Mouse (Mus musculus): Measurements from ENCODE around the gene Ak2. TPM values are rescaled to one million over a fixed set of nuclear protein-coding genes. Genes with fewer than 3 reads are reported as not detected.
A peak's percentile ranks its signal among the peaks of the same experiment; 100 is the strongest.

Ak2 gene
- polyA plus RNA-seq, 1 experiment from 2014 or later = 148 TPM

- H3K36me3 ChIP-seq (ENCODE audit: insufficient read depth) = no peaks in the 10 kb centered on the region
- H3K27me3 ChIP-seq (ENCODE audit: insufficient read depth, low read length) = no peaks in the 10 kb centered on the region
- no peaks in the 10 kb centered on the region for H3K4me1 ChIP-seq (ENCODE audit: insufficient read depth)
- WGBS = 36% methylated on average over 2 of the region's 2 CpGs
- ATAC-seq (ENCODE audit: insufficient read depth) (no peak), DNase-seq (peak; percentile 82)
- no peak overlapping the region for H3K4me3 ChIP-seq (ENCODE audit: low read depth, low read length)
- no peaks in the 10 kb centered on the region for H3K9me3 ChIP-seq (ENCODE audit: low read depth, low read length)
- no peak overlapping the region for H3K9ac ChIP-seq
- TF ChIP-seq CTCF (IDR thresholded peaks at IDR 0.05; ENCODE audit: low read depth) = no peak
- H3K4me2 ChIP-seq = no peak overlapping the region
- H3K27ac ChIP-seq (ENCODE audit: low read depth) = no peak overlapping the region
Observed at GRCm38 (mm10) chr4:128983151-128983550, 8.6 kb upstream of the Ak2 start.

- no peak overlapping the region for H3K27ac ChIP-seq (ENCODE audit: low read depth)
- no peak for ATAC-seq (ENCODE audit: insufficient read depth)
- no peaks in the 10 kb centered on the region for H3K27me3 ChIP-seq (ENCODE audit: insufficient read depth, low read length)
- no peaks in the 10 kb centered on the region for H3K4me1 ChIP-seq (ENCODE audit: insufficient read depth)
- TF ChIP-seq CTCF (IDR thresholded peaks at IDR 0.05; ENCODE audit: low read depth) = no peak
- H3K9me3 ChIP-seq (ENCODE audit: low read depth, low read length) = no peaks in the 10 kb centered on the region
- no peaks in the 10 kb centered on the region for H3K36me3 ChIP-seq (ENCODE audit: insufficient read depth)
- WGBS = 40% methylated on average over 2 of the region's 2 CpGs
- no peak for DNase-seq
- H3K9ac ChIP-seq = no peak overlapping the region
- no peak overlapping the region for H3K4me3 ChIP-seq (ENCODE audit: low read depth, low read length)
- no peak overlapping the region for H3K4me2 ChIP-seq
Observed at GRCm38 (mm10) chr4:128983656-128984055, 8.1 kb upstream of the Ak2 start.

- H3K4me3 ChIP-seq (ENCODE audit: low read depth, low read length) = no peak overlapping the region
- 41% methylated on average over 3 of the region's 3 CpGs for WGBS
- H3K9ac ChIP-seq = no peak overlapping the region
- no peaks in the 10 kb centered on the region for H3K4me1 ChIP-seq (ENCODE audit: insufficient read depth)
- no peaks in the 10 kb centered on the region for H3K36me3 ChIP-seq (ENCODE audit: insufficient read depth)
- no peaks in the 10 kb centered on the region for H3K27me3 ChIP-seq (ENCODE audit: insufficient read depth, low read length)
- ATAC-seq (ENCODE audit: insufficient read depth) (no peak), DNase-seq (no peak)
- no peaks in the 10 kb centered on the region for H3K9me3 ChIP-seq (ENCODE audit: low read depth, low read length)
- no peak overlapping the region for H3K4me2 ChIP-seq
- TF ChIP-seq CTCF (IDR thresholded peaks at IDR 0.05; ENCODE audit: low read depth) = no peak
- no peak overlapping the region for H3K27ac ChIP-seq (ENCODE audit: low read depth)
Observed at GRCm38 (mm10) chr4:128984600-128984999, 7.2 kb upstream of the Ak2 start.

DNA sequence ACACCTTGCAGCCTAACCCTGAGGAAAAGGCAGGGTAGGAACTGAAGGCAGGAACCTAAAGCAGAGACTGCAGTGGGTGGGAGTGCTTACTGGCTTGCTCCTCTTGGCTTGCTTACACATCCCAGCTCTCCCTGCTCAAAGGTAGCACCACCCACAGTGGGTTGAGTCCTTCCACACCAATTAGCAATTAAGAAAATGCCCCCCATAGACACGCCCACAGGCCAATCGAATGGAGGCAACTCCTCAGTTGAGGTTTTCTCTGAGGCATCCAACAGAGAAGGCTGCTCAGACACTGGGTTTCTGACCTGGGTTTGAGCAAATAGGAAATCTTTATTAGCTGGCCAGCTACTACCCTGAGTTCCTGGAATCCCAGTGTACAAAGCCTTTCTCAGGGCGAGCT, 2.8 kb upstream of the Ak2 start:
- Histone ChIP-seq H3K27ac (ENCODE audit: low read depth) (no peak overlapping the region), H3K27me3 (ENCODE audit: insufficient read depth, low read length) (no peaks in the 10 kb centered on the region), H3K4me1 (ENCODE audit: insufficient read depth) (peaks cover 2% of the 10 kb centered on the region; the same call in 1 of the 2 replicates), H3K9ac (no peak overlapping the region), H3K4me2 (no peak overlapping the region), H3K4me3 (ENCODE audit: low read depth, low read length) (no peak overlapping the region), H3K36me3 (ENCODE audit: insufficient read depth) (no peaks in the 10 kb centered on the region), H3K9me3 (ENCODE audit: low read depth, low read length) (no peaks in the 10 kb centered on the region)
- ATAC-seq (ENCODE audit: insufficient read depth) (no peak), DNase-seq (no peak)
- no peak for TF ChIP-seq CTCF (IDR thresholded peaks at IDR 0.05; ENCODE audit: low read depth)
- WGBS = 60% methylated on average over 3 of the region's 3 CpGs

DNA sequence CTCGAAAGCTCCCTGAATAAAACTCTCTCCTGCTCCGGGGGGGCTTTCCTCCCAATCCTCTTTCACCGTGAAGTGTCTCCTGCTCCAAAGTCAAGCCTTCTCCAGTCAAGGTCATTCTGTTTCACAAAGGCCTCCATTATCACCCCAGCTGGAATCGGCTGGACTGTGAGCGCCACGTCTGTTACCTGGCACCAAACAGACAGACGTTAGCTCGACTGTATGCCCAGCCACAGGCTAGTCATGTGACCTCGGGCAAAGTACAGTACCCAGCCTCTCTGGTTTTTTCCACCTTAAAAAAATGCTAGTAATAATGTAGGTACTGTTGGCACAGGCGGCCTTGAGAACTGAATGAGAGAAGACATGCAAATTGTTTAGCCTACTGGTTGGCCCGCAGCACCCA, 2.1 kb upstream of the Ak2 start:
- ATAC-seq (ENCODE audit: insufficient read depth) (no peak), DNase-seq (no peak)
- H3K27me3 ChIP-seq (ENCODE audit: insufficient read depth, low read length) = no peaks in the 10 kb centered on the region
- no peak overlapping the region for H3K27ac ChIP-seq (ENCODE audit: low read depth)
- no peak overlapping the region for H3K4me3 ChIP-seq (ENCODE audit: low read depth, low read length)
- no peak overlapping the region for H3K4me2 ChIP-seq
- TF ChIP-seq CTCF (IDR thresholded peaks at IDR 0.05; ENCODE audit: low read depth) = no peak
- no peaks in the 10 kb centered on the region for H3K9me3 ChIP-seq (ENCODE audit: low read depth, low read length)
- no peaks in the 10 kb centered on the region for H3K36me3 ChIP-seq (ENCODE audit: insufficient read depth)
- 48% methylated on average over 11 of the region's 11 CpGs for WGBS
- no peak overlapping the region for H3K9ac ChIP-seq
- peaks cover 8% of the 10 kb centered on the region for H3K4me1 ChIP-seq (ENCODE audit: insufficient read depth)

DNA sequence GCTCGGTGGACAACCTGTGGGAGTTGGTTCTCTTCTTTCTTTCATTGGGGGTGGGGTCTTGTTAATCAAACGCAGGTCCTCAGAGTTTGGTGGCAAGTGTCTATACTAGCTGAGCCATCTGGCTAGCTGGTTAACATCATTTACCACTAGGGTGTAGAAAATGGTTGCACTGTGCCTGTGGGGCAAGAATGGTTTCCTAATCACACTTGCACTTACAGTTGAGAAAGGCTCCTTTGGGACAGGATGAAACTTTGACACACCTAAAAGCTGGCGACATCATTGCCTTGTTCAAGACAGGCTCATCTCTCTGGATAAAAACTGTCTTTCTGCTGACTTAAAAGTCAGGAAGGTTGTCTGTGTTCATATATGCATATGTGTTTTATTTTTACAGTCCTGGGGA, 418 bp downstream of the Ak2 start:
- H3K27ac ChIP-seq (ENCODE audit: low read depth) = no peak overlapping the region
- H3K36me3 ChIP-seq (ENCODE audit: insufficient read depth) = peaks cover 9% of the 10 kb centered on the region; the same call in 1 of the 2 replicates
- H3K9ac ChIP-seq = no peak overlapping the region
- no peaks in the 10 kb centered on the region for H3K27me3 ChIP-seq (ENCODE audit: insufficient read depth, low read length)
- peaks cover 12% of the 10 kb centered on the region for H3K4me1 ChIP-seq (ENCODE audit: insufficient read depth)
- WGBS = 87% methylated on average over 3 of the region's 3 CpGs
- no peak overlapping the region for H3K4me3 ChIP-seq (ENCODE audit: low read depth, low read length)
- H3K9me3 ChIP-seq (ENCODE audit: low read depth, low read length) = no peaks in the 10 kb centered on the region
- no peak overlapping the region for H3K4me2 ChIP-seq
- no peak for ATAC-seq (ENCODE audit: insufficient read depth)
- TF ChIP-seq CTCF (IDR thresholded peaks at IDR 0.05; ENCODE audit: low read depth) = no peak
- DNase-seq = no peak

GRCm38 (mm10) chr4:128993025-128993662, 1.4 kb downstream of the Ak2 start:
- Histone ChIP-seq H3K9ac (peak overlapping the region; percentile 78), H3K4me2 (peak overlapping the region; percentile 90), H3K27me3 (ENCODE audit: insufficient read depth, low read length) (no peaks in the 10 kb centered on the region), H3K4me3 (ENCODE audit: low read depth, low read length) (peak overlapping the region; percentile 82), H3K4me1 (ENCODE audit: insufficient read depth) (peaks cover 18% of the 10 kb centered on the region), H3K27ac (ENCODE audit: low read depth) (peak overlapping the region; percentile 78; the same call in 1 of the 2 replicates), H3K36me3 (ENCODE audit: insufficient read depth) (peaks cover 14% of the 10 kb centered on the region; the same call in 1 of the 2 replicates), H3K9me3 (ENCODE audit: low read depth, low read length) (no peaks in the 10 kb centered on the region)
- ATAC-seq (ENCODE audit: insufficient read depth) = peak; percentile 99
- TF ChIP-seq CTCF (IDR thresholded peaks at IDR 0.05; ENCODE audit: low read depth) = no peak
- WGBS = under 1% methylated on average over 49 of the region's 49 CpGs
- peak; percentile 99 for DNase-seq
